9 mouse cellular contexts compared by ENCODE assay signal in the genomic region with DNA sequence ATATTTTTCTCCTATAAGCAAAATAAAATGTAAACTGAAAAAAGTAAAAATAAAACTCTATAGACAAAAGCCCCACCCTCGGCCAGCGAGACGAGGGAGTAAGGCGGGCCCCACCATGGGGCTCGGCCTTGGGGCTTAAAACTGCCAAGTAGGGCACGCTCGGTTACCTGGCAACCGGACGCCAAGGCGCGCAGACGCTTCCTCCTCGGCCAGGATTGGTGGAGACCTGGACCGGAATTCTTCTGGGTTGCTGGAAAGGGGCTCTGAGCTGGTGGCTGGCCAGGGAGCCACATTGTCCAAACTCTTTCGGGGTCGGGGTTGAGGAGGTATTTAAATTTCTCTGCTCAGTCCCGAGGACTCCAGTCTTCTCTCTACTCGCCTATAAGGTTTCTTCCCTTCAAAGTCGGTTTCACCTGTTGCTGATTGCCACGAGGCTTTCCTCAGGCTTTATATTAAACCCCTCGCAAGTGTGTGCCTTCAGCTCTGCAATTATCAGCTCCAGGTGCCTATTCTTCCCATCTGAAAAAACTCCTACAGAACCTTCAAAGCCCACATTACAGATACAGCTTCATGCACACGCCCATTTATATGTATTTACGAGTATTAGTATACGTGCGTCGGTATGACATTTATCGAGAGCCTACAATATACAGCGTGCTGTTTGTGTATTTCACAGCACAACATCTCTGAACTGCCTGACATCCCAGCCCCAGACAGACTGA. TPM values are rescaled to one million over a fixed set of nuclear protein-coding genes. Genes with fewer than 3 reads are reported as not detected.
DNase-seq lines count a peak whose midpoint lies in the region; ATAC-seq lines count a peak whose summit lies in the region.
"Had no signal": no experiment of that assay in that cellular context is flagged by ENCODE, and none has a peak within 500 bp of the region (broad histone marks: within the 10 kb centered on the region; RNA-seq: fewer than 3 reads in every experiment).

A gene (minus strand): TSS at position 137 of the 722 bp plus-strand sequence.

- ATAC-seq in common myeloid progenitor, adult 5-6 weeks (replicated peaks; ENCODE audit: low read depth, poor library complexity, severe bottlenecking), result peak; percentile 92
- ATAC-seq in hematopoietic stem cell, adult 5-6 weeks (replicated peaks in 1 of 2; ENCODE audit: insufficient read depth in 1 of 2, low FRiP score in 2 of 2, low TSS enrichment in 1 of 2, low read depth in 1 of 2, poor library complexity in 2 of 2, severe bottlenecking in 2 of 2), result peak; percentile 86 to 92
- ATAC-seq in frontal cortex, adult (ENCODE audit: low TSS enrichment), result no peak

- DNase-seq in ES-CJ7 (ENCODE audit: low read depth, low spot score) (peak; percentile 84), liver (peak; percentile 57)
- peak; percentile 21 for DNase-seq in naive thymus-derived CD4-positive, alpha-beta T cell, adult 2 months (ENCODE audit: low read depth)
- DNase-seq in layer of hippocampus, postnatal 10 days (ENCODE audit: low spot score in 2 of 2), result no peak
- DNase-seq in cerebellum, adult 9-10 months, result no peak

RNA-seq across cellular contexts. Expression of the gene that starts here (rescaled TPM):
- 1.0 TPM in 1 of 2 replicates, not detected in the other for total RNA-seq in common myeloid progenitor, adult 5-6 weeks (2017)
- 0.50 and 0.94 TPM in 2 replicates for total RNA-seq in hematopoietic stem cell, adult 5-6 weeks (2017)
- total RNA-seq in layer of hippocampus, postnatal 10 days (2021), result 1 to 10 TPM in 1 of 2 experiments, under 1 TPM in 1; 0.37 to 1.0 TPM
- total RNA-seq: neutrophil, adult 5-6 weeks had no signal

Comparison
In these comparisons a context has a peak if more than half of its experiments do, and no peak if none do; other contexts are left out.
1. Peak in ATAC-seq in hematopoietic stem cell, adult 5-6 weeks; RNA of the gene not detected or under 1 TPM.
2. DNase-seq: peak in ES-CJ7 (single experiment), liver (single experiment) and naive thymus-derived CD4-positive, alpha-beta T cell, adult 2 months (single experiment); none in layer of hippocampus, postnatal 10 days (0 of 2) and cerebellum, adult 9-10 months (single experiment).